Mouse (Mus musculus) G1E (cell line): ENCODE data around the gene Fbxl18. TPM values are rescaled to one million over a fixed set of nuclear protein-coding genes. Genes with fewer than 3 reads are reported as not detected.

Source experiments
- ATAC-seq: 2 replicates; pipeline ENCODE4 v1.8.0; 2016; ENCODE audit warnings: mild to moderate bottlenecking; ENCODE audit not compliant: insufficient number of reproducible peaks, poor library complexity, low FRiP score, severe bottlenecking; ENCODE audit errors: extremely low read depth
- DNase-seq: peaks from one replicate; pipeline ENCODE4 v3.0.0; 2012; ENCODE audit warnings: low spot score
- H3K27me3 ChIP-seq: 2 replicates; pipeline ENCODE4 v1.6.1; 2012; ENCODE audit warnings: mild to moderate bottlenecking, low read length, inconsistent platforms; ENCODE audit not compliant: insufficient read depth
- H3K36me3 ChIP-seq: replicated peaks from 2 replicates; pipeline ENCODE3; 2012; ENCODE audit warnings: mild to moderate bottlenecking, inconsistent platforms
- H3K4me1 ChIP-seq: 2 replicates; pipeline ENCODE4 v1.6.1; 2012; ENCODE audit warnings: low read depth, low read length, inconsistent platforms, mixed read lengths; ENCODE audit not compliant: insufficient read depth
- H3K4me3 ChIP-seq: 2 replicates; pipeline ENCODE4 v1.5.1; 2012; ENCODE audit warnings: low read depth, mild to moderate bottlenecking, inconsistent platforms, low read length, moderate library complexity, mixed read lengths
- H3K9me3 ChIP-seq: replicated peaks from 2 replicates; pipeline ENCODE4 v1.6.1; 2012; ENCODE audit warnings: inconsistent platforms
- CTCF ChIP-seq: IDR thresholded peaks from 2 replicates; pipeline ENCODE4 v1.5.1; 2012; ENCODE audit warnings: low read depth, low read length, inconsistent platforms, mixed read lengths
- GATA1 ChIP-seq: IDR thresholded peaks from 2 replicates; pipeline ENCODE4 v1.6.1; 2012; ENCODE audit warnings: borderline replicate concordance, low read length, inconsistent platforms, mixed read lengths
- GATA2 ChIP-seq: IDR thresholded peaks from 2 replicates; pipeline ENCODE4 v1.6.1; 2012; ENCODE audit warnings: low read depth, low read length, inconsistent platforms, borderline replicate concordance
- POLR2AphosphoS5 ChIP-seq: IDR thresholded peaks from 2 replicates; pipeline ENCODE4 v1.6.1; 2012; ENCODE audit warnings: low read depth, low read length, inconsistent platforms; ENCODE audit not compliant: insufficient replicate concordance
- TAL1 ChIP-seq: conservative IDR thresholded peaks from 2 replicates; pipeline ENCODE4 v1.6.1; 2012; ENCODE audit warnings: low read depth, low read length, inconsistent platforms, mixed read lengths
- polyA plus RNA-seq: library from polyadenylated mRNA; stranded (reverse); fragments of >175 nt; gene quantifications from 2 replicates; pipeline ENCODE4 v1.2.3, GENCODE M21; 2012
- total RNA-seq, 2 experiments: library from RNA; stranded (forward) in 1 of 2; stranded (reverse) in 1 of 2; fragments of 200-1000 nt in 1 of 2; fragments of >200 nt in 1 of 2; fragmentation: Nextera tagmentation in 1 of 2; gene quantifications; 2 replicates each; pipeline ENCODE4 v1.2.3; 2014 to 2017

The Fbxl18 gene
- total and polyA plus RNA-seq, 3 experiments: 5.5 to 21.3 (median 10.8) TPM

GRCm38 (mm10) chr5:142824091-142824490, 71.1 kb downstream of the Fbxl18 start:
- H3K27me3 ChIP-seq: peaks cover 50% of the 10 kb centered on the region
- DNase-seq (no peak), ATAC-seq (no peak)
- no peaks in the 10 kb centered on the region for H3K36me3 ChIP-seq
- TF ChIP-seq TAL1 (no peak), POLR2AphosphoS5 (no peak), GATA1 (no peak), GATA2 (no peak), CTCF (no peak)
- no peak overlapping the region; the same call in 1 of the 2 replicates for H3K4me3 ChIP-seq
- H3K4me1 ChIP-seq: peaks cover 56% of the 10 kb centered on the region
- no peaks in the 10 kb centered on the region for H3K9me3 ChIP-seq

GRCm38 (mm10) chr5:142823096-142824062, 71.8 kb downstream of the Fbxl18 start:
- peak overlapping the region; percentile 73 for H3K4me3 ChIP-seq
- peaks cover 60% of the 10 kb centered on the region for H3K4me1 ChIP-seq
- H3K27me3 ChIP-seq: peaks cover 56% of the 10 kb centered on the region
- H3K9me3 ChIP-seq: no peaks in the 10 kb centered on the region
- no peaks in the 10 kb centered on the region for H3K36me3 ChIP-seq
- ATAC-seq: no peak
- DNase-seq: peak; percentile 32
- TF ChIP-seq GATA2 (no peak), CTCF (no peak), TAL1 (no peak), POLR2AphosphoS5 (no peak), GATA1 (no peak)

GRCm38 (mm10) chr5:142822286-142823095, 72.7 kb downstream of the Fbxl18 start:
- no peak for TF ChIP-seq POLR2AphosphoS5
- no peak for TF ChIP-seq GATA2
- no peak for TF ChIP-seq CTCF
- TF ChIP-seq TAL1: no peak
- peak overlapping the region; percentile 73 for H3K4me3 ChIP-seq
- H3K27me3 ChIP-seq: peaks cover 64% of the 10 kb centered on the region
- DNase-seq (peak; percentile 56), ATAC-seq (no peak)
- H3K9me3 ChIP-seq: no peaks in the 10 kb centered on the region
- H3K4me1 ChIP-seq: peaks cover 66% of the 10 kb centered on the region
- no peaks in the 10 kb centered on the region for H3K36me3 ChIP-seq

- ATAC-seq (no peak), DNase-seq (no peak)
- Histone ChIP-seq H3K4me3 (peak overlapping the region; percentile 73), H3K27me3 (peaks cover 66% of the 10 kb centered on the region), H3K9me3 (peaks cover 5% of the 10 kb centered on the region), H3K4me1 (peaks cover 71% of the 10 kb centered on the region), H3K36me3 (no peaks in the 10 kb centered on the region)
- TF ChIP-seq TAL1 (no peak), GATA1 (no peak), CTCF (no peak), POLR2AphosphoS5 (no peak), GATA2 (no peak)
Observed at GRCm38 (mm10) chr5:142821974-142822285, 73.3 kb downstream of the Fbxl18 start.

GRCm38 (mm10) chr5:142821266-142821973, 73.8 kb downstream of the Fbxl18 start:
- H3K27me3 ChIP-seq: peaks cover 70% of the 10 kb centered on the region
- ATAC-seq (peak; percentile 22; the same call in 1 of the 2 replicates), DNase-seq (peak; percentile 69)
- no peaks in the 10 kb centered on the region for H3K36me3 ChIP-seq
- H3K4me1 ChIP-seq: peaks cover 67% of the 10 kb centered on the region
- H3K9me3 ChIP-seq: peaks cover 8% of the 10 kb centered on the region
- H3K4me3 ChIP-seq: peak overlapping the region; percentile 73
- TF ChIP-seq POLR2AphosphoS5: no peak
- no peak for TF ChIP-seq CTCF
- no peak for TF ChIP-seq TAL1
- no peak for TF ChIP-seq GATA2
- no peak for TF ChIP-seq GATA1
